Mouse (Mus musculus): ENCODE measurements at regions not wholly inside any gene's neighbourhood (a gene's known extent, or its start where the extent isn't known, plus 50 kb on each side); places are given as distances from the start of the nearest gene placed in this dataset.

DNA sequence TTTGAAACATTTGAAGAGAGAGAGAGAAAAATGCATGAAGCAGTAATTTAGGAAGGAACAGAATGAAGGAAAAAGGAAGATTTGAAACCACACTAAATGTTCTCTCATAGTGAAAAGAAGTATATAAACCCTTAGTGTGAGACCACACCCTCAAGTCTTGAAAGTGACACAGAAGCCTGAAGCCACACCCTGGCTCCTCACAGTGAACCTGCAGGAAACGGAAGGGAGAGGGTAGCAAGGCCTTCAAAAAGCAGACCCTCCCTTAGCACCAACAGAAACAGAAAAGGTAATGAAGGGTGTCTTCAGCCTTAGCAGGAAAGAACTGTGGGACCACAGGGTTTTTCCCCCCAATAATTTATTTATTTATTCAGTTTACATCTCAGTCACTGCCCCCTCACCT is 363.7 kb downstream of the Mllt3 start:
- TF ChIP-seq CTCF (IDR thresholded peaks at IDR 0.05; ENCODE audit: borderline replicate concordance, insufficient read depth, low read length), result no peak
- TF ChIP-seq POLR2A (IDR thresholded peaks at IDR 0.05; ENCODE audit: low read depth, low read length), result no peak
